Mouse (Mus musculus): Measurements from ENCODE around the gene Snap23.

The Snap23 gene

DNA sequence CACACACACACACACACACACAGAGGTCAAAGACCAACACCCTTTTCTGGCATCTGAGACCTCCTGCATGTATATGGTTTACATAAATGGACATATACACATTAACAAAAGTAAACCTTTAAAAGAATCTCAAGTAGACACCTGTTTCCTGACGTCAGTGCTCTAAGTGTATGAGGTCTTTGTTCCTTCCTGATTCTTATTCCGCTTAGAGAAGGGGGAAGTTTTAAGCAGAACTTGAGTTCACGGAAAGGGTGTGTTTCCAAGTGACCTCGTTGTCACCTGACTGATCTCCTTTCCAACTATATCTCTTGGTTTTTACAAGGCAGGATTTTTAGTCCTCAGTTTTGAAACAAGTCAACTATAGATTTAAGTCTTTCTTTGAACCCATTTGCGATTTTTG is 10.8 kb downstream of the Snap23 start:
- no peak for DNase-seq (ENCODE audit: low read depth, low spot score)

DNA sequence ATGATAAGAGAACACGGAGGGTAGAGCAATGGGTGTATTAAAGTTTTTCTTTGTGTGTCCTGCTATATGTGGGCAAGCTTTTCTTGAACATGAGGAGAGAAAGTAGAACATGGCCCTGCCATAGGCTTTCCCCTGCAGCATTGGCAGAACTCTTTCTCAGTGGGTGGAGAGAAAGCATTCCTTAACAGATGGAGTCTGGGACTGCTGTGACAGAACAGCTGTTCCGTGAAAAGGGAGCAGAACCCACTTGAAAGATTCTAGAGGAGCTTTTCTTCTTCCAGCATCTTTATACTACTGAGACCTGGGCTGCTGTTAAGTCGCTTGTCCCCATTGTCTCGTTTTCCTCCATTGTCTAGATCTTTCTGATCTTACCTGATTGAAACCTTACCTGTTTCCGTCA is 22.3 kb downstream of the Snap23 start:
- no peak for DNase-seq (ENCODE audit: low read depth, low spot score)

DNA sequence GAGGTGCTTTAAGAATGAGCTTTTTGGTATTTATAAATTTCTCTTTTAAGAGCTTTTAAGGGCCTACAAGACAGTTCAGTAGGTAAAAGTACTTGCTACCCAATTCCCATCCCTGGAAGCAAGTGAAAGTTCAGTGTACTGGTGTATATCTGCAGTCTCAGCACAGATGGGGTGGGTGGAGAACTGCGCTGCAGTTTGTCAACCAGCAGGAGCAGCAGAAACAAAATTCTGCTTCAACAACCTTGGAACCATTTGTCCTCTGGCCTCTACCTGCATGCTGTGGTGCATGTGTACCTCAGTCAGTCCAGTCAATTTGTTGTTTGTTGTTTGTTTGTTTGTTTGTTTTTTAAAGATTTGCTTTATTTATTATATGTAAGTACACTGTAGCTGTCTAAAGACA is 24.8 kb downstream of the Snap23 start:
- no peak for DNase-seq (ENCODE audit: low read depth, low spot score)

DNA sequence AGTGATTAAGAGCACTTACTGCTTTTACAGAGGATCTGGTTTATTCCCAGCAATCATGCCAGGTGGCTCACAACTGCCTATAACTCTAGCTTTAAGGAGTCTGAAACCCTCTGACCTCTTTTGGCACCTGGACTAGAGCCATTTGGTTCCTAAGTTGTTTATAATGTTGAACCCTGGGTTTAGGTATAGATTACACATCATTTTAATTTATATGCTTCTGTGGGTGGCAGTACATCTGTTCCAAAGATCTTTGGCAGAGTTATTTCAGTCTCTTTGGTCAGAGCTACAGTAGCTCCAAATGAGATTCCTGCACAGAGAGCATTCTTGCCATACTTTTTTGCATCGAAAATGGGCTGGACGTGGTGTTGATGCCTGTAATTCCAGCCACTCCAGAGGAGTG is 30.3 kb downstream of the Snap23 start:
- DNase-seq (ENCODE audit: low read depth, low spot score) = no peak

DNA sequence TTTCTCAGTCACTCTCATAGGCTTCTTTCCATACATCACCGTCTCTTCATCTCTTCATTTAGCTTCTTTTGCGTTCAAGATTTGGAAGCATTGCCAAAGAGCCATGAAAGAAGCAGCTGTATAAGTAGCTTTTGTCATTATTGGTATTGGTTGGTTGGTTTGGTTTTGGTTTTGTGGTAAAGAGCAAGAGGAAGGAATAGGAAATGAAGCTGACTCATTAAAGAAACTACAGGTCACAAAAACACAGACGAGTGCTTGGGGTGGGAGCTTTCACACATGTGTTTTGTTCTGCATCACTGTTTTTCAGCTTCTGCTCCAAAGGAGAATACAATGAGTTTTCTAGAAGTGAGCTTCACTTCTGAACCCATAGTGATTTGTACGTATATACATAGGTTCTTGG is 32.0 kb downstream of the Snap23 start:
- DNase-seq (ENCODE audit: low read depth, low spot score) = peak; percentile 52

DNA sequence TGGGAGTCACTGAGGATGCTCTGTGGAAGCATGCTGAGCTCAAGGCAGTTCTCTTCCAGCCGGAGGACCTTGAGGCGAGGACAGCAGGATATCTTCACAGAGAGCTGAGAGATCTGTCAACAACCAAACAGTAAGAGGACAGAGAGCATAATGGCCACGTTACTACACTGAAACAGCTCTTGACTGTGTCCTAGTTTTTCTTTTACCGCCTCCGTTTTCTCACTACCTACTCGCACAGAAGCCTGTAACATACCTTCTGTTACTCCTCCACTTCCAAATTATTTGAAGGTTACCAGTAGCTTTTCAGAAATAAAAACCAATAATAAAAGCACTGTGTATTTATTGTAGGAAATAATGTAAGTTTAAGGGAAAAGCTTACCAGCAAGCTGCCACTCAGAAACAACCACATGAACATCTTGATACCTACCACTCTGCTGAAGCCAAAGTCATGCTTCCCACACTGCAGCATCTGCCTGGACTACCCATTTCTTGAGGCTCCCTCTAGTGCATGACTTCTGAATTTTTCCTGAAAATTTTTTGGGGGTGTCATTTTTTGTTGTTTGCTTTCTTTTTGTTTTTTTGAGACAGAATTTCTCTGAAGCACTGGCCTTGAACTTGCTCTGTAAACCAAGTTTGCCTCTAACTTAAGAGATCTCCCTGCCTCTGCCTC is 38.7 kb downstream of the Snap23 start:
- peak; percentile 34 for DNase-seq (ENCODE audit: low read depth, low spot score)

DNA sequence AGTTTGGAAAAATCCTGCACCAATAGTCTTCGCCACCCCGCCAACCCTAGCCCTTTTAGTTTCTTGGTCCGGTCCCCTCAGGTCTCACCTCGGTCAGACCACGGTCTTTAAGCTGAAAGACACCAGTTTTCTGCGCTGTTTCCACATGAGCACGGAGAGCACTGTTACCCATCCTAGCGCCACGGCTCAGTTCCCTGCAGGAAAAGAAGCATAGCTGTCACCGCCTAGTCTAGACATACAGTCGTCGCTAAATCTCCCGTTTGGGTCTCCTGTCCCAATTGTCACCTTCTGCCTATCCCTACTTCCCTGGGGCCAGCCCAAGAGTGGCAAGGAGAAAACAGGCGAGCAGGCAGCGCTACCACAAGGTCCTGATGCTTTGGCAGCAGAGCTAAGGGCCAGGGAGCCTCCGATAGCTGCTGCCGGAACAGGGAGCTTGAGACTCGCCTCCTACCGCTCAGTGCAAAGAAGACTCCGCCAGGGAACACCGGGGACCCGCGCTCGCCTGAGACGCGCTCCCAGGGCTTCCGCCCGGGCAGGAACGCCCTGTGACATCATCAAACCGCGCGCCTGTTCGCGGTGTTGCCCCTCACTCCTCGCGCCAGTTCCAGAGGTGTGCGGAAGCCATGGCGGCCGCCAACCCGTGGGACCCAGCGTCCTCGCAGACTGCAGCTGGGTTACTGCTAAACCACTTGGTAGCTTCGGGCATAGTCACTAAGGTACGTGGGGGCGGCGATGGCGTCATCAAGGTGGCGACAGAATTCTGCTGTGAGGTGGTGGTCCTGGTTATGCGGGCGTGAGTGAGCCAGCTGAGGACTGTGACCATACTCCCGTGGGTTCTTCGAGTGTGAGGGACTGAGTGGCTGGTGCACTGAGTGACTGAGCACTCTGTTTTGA is 41.6 kb downstream of the Snap23 start, which contains the start of the genes Haus2 and Lrrc57:
TSS of gene Haus2 (plus strand) at position 554 of the 894 bp plus-strand sequence.
TSS of gene Lrrc57 (minus strand) at position 691 of the 894 bp plus-strand sequence.
- DNase-seq (ENCODE audit: low read depth, low spot score) = peak; percentile 95

DNA sequence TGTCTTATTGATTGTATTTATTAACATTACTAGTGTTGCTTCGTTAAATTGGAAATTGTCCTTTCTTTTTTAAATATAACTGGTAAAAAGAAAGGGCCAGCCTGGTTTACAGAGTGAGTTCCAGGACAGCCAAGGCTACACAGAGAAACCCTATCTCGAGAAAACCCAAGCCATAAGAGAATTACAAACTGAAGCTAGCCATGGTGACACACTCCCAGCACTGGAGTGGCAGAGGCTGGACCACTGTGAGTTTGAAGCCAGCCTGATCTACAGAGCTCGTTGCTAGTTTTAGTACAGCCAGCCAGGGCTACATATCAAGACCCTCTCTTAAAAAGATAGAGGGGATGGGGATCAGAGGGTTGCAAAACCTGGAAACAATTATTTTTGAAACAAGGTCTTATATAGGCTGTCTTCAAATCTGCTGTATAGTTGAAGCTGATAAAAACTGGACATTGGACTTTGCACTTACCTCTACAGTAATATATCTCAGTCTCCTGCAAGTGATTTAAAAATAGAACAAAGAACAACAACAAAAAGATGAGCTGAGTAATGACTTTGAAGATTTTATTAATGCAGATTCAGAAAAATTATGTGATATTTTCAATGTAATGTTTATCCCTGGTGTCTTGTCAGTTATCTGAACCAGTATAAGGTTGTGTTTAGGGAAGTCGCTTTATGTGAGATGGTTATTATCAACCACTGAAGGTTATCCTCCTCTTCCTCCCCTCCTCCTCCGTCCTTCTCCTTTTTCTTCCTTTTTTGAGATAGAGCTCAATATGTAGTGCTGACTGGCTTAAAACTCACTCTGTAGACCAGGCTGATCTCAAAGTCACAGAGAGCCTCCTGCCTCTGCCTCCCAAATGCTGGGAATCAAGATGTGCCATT is 49.0 kb downstream of the Snap23 start:
- DNase-seq (ENCODE audit: low read depth, low spot score) = no peak

DNA sequence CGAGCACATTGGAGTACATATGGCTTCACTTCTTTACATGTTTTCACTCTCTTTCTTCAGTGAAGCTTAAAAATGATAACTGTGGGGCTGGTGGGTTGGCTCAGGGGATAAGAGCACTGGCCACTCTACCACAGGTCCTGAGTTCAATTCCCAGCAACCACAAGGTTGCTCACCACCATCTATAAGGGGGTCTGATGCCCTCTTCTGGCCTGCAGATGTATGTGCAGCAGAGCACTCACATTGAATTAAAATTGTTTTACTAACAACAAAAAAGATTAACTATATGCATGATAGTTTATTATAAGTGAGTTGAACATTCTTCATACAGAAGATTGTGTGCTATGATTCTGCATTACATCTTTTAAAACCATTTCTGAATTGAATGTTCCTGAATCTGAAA is 52.1 kb downstream of the Snap23 start:
- DNase-seq (ENCODE audit: low read depth, low spot score) = peak; percentile 11

DNA sequence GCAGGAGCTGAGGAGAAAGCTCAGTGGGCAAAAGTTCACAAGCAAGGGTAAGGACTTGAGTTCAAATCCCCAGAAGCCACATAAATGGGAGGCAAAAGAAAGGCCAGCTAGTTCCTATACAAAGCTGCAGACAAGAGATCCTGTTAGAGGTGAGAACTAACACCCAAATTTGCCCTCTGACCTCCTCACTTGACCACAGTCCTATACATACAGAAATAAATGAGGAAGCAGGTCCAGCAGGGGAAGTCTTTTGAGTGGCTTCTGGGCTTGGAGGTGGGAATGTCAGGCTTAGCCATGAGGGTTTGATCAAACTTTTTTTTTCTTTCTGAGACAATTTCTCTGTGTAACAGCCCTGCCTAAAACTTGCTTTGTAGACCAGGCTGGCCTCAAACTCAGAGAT is 55.4 kb downstream of the Snap23 start:
- DNase-seq (ENCODE audit: low read depth, low spot score) = peak; percentile 9

DNA sequence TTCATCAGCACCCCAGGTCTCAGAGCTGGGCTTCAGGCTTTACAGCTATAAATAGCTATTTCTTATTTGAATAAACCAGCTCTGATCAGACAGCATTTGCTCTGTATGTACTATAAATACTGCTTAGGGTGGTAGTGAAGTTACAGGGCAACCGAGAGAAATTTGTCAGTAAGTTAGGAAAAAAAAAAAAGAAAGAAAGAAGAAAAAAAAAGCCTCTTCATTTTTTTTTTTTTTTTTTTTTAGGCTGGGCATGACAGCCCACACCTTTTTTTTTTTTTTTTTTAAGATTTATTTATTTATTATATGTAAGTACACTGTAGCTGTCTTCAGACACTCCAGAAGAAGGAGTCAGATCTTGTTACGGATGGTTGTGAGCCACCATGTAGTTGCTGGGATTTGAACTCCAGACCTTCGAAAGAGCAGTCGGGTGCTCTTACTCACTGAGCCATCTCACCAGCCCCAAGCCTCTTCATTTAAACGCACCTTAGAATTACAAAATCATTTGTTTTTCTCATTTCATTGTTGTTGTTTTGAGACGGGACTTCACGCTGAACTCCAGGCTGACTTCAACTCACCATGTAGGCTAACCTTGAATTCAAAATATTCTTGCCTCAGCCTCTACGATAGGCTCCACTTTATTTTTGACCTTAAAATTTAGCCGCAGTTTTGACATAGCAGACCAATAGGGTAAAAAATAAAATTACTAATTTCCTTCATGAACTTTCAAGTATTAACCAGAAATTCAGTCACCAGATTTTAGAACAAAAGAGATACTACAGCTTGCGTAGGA is 60.8 kb downstream of the Snap23 start:
- DNase-seq (ENCODE audit: low read depth, low spot score) = no peak

DNA sequence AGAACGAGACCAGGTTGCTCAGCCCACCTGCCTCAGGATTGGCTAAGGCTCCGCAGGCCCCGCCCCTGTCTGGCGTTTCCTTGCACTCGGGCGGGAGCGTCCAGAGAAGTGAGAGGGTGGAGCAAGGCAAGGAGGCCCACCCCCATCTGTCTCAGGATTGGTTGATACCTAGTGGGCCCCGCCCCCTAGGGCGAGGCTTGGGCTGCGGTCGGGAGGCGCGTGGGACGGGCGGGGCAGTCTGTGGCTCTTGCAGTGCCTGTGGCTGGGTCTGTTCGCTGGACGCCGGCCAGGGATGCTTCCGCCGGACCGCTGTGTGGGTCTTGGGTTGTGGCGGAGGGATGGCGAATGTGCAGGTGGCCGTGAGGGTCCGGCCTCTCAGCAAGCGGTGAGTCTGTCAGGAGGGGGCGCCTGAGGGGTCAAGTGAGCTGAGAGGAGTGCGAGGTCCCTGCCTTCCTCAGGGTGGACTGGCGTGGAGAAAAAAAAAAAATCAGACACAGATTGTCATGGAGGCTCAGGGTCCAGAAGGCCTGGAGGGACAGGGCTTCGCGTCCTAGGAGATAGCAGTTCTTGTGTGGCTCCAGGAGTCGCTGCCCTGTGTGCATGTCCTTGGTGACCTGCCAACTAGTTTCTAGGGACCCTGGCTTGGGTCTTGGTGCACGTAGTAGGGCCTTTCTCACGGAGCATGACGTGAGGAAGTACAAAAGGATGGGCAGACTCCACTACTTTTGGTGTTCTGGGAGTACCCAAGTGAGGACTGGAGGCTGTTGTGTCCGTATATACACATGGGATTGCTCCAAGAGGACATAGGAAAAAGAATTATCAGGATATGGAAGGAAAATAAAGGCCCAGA is 61.6 kb downstream of the Snap23 start, which contains the start of gene Stard9:
TSS of gene Stard9 (plus strand) at position 236 of the 850 bp plus-strand sequence.
- DNase-seq (ENCODE audit: low read depth, low spot score) = peak; percentile 99

DNA sequence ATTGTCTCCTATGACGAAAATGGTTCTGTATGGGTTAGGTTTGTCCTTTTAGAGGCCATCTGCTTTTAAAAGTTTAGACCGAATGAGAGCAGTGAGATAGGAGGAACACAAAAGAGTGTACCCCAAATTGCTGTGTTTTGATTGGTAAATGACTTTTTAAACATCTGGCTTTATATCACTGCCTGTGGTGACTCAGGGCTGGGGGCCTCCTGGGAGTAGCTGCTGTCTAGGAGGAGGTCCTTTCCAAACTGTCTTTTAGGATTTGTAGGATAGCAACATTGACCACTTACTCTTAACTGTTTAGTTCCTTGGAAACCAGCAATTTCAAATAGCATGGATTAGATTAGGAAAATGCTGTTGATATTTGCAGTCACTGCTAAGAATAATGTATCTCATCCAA is 62.8 kb downstream of the Snap23 start:
- no peak for DNase-seq (ENCODE audit: low read depth, low spot score)

DNA sequence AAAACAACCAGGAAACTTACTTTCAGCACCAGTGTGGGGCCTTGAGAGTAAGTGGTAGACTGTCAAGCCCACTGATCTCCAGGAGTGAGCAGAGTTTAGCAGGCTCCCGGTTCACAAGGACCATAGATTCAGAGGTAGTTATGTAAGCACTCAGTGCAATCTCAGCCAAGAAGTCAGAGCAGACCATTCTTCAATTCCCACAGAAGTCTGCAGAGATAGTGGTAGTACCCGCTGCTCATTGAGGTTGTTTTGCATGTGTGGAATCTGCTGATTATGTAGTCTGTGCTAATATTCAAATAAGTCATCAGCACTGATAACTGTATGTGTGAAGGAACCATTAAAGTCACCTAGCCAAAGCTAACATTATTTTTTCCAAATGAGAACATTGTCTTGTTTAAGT is 63.2 kb downstream of the Snap23 start:
- no peak for DNase-seq (ENCODE audit: low read depth, low spot score)

DNA sequence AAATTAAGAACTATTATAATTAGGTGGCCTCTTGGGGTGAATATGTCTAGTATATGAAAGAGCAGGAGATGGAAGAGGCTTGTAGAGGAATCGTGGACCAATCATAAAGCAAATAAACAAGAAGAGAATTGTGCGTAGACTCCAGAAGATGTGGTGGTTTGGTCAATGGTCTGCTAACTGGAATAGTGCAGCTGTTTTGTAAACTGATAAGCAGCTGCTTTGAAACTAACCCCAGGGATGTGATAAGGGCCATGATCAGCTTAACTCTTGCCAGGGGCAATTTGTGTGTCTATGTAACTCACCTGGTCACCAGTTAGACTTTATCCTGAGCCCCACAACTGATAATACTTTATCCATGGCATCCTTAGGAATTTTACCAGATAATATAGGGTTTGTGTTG is 64.0 kb downstream of the Snap23 start:
- no peak for DNase-seq (ENCODE audit: low read depth, low spot score)

DNA sequence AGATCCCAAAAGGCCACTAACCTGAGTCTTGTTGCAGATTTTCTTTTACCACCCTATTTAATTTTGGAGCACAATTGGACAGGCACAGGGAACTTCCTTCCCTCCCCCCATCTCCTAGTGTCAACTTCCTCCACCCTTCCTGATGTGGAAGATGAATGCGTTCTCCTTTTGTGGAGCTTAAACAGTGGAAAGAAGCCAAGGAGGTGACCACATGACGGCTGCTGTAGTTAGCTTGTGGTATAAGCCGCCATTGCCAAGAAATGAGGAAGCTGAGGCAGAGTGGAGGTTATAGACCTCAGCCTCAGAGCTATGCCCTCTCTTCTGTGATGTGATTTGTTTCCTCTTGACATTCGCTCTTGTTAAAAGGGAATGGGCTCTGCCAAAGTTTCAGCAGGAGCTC is 64.5 kb downstream of the Snap23 start:
- no peak for DNase-seq (ENCODE audit: low read depth, low spot score)

DNA sequence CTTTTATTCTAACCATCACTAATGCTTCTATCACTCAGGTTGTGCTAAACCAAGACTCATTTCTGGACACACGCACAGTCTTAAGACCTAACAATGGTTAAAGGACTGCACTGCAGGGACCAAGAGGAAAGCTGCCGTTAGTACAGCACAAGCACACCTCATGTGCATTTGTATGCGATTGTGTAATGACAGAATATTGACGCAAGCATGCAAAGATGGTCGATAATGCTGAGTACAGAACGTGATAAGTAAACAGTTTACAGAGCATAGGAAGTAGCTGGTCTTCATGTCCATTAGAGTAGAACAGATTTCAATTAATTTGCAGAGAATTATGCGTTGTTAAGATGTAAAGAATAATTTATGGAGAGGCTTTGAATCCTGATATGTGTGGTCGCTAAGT is 73.4 kb downstream of the Snap23 start:
- DNase-seq (ENCODE audit: low read depth, low spot score) = no peak

DNA sequence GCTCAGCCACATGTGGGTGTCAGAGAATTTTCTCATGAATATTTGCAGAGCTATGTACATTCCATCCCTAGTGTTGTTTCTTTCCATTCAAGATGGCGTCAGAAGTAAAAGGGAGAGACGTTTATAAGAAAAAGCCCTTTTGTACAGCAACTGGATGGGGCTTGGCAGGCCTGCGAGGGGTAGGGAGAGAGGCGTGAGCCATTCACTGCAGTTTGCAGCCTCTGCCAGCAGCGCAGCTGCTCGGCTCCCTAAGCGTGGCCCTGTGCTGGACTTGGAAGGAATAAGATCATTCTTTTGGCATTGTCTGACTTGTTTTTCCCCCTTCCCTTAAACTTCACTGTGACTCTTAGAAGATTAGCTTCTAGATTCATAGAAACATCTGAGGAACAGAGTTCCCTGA is 76.4 kb downstream of the Snap23 start:
- no peak for DNase-seq (ENCODE audit: low read depth, low spot score)

DNA sequence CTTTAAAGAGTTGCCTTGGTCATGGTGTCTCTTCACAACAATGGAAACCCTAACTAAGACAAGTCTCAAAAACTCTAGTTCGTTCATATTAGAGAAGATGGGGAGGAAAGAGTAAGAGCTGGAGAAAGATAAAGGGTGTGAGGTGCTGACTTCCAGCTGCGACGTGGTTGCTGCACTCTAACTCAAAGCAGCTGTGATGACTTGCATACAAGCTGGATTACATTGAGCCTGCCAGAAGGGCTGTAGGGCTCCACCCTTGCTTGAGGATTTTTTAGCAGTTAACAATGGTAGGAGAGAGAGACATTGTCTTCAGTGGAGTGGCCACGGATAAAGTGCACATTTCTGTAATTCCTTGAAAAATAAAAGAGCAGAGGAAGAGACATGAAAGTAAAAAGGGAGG is 79.3 kb downstream of the Snap23 start:
- DNase-seq (ENCODE audit: low read depth, low spot score) = no peak

Data from A20 (cell line).